Mouse (Mus musculus): ENCODE results near the gene 1700025G04Rik.

- TF ChIP-seq CTCF (IDR thresholded peaks at IDR 0.05) (no peak), EP300 (IDR thresholded peaks at IDR 0.05) (peak; percentile 56)
Observed at GRCm38 (mm10) chr1:152076222-152076845, 13.6 kb downstream of the 1700025G04Rik start.

All from lung, postnatal 0 days (tissue).